Mouse (Mus musculus): ENCODE data around the gene Trpm1. TPM values are rescaled to one million over a fixed set of nuclear protein-coding genes. Genes with fewer than 3 reads are reported as not detected.
A peak's percentile ranks its signal among the peaks of the same experiment; 100 is the strongest.

The Trpm1 gene
- total RNA-seq, 4 experiments from 2014 or later, result 0.12 TPM; not detected in 3

- DNase-seq, result peak; percentile 29
Measured at GRCm38 (mm10) chr7:64164997-64165396, 11.4 kb downstream of the Trpm1 start.

DNA sequence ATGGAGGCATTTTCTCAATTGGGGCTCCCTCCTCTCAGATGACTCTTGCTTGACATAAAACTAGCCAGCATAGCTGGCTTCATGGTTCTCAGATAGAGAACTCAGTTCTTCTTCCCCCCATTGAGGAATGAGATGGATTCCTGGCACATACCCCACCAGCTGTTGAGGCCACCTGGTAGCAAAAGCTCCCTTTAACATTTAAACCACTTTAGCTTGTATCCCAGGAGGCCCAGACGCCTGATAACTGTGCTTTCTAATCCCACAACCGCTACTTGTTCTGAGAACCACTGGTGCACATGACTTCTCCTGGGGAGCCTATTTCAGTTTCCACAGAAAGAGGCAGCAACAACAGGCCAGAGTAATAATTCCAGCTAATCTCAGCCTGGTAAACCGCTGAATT, 12.4 kb downstream of the Trpm1 start:
- no peak for DNase-seq

GRCm38 (mm10) chr7:64166724-64167123, 13.1 kb downstream of the Trpm1 start:
- DNase-seq, result no peak

DNA sequence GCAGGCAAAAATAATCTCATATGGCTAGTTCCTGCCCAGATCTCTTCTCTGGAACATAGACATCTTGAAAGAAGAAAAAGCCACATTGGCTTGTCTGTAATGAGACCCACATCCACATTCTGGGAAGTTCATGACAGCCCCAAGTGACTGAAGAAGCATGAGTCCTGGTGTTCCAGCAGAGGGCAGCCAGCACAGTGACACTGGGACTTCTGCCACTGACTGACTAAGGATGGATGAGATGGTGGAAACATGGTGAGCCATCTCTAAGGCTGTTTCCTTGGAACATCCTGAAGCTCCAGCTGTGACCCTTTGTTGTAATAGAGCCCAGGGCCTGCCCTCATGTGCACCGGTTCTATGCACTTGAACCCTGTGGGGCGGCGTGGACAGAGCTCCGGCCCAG, 25.7 kb downstream of the Trpm1 start:
- DNase-seq, result no peak

- DNase-seq, result no peak
Measured at GRCm38 (mm10) chr7:64185203-64185931, 31.7 kb downstream of the Trpm1 start.

- no peak for DNase-seq
Measured at GRCm38 (mm10) chr7:64185932-64186312, 32.3 kb downstream of the Trpm1 start.

- DNase-seq, result no peak
Measured at GRCm38 (mm10) chr7:64192261-64192943, 38.8 kb downstream of the Trpm1 start.

DNA sequence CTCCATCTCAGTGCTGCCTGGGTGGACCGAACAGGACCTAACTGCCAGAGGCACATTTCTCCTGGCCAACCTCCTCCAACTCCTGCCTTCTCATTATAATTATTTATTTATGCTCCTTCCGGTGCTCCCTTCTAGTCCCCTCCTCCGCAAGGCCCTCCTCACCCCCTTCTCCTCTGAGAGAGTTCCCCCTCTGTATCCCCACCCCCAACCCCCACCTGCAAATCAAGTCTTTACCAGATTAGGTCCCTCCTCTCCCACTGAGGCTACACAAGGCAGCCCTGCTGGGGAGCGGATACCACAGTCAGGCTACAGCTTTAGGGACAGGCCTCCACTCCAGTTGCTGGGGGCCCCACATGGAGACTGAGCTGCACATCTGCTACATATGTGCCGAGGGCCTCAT, 39.8 kb downstream of the Trpm1 start:
- no peak for DNase-seq

GRCm38 (mm10) chr7:64196114-64196513, 42.5 kb downstream of the Trpm1 start:
- no peak for DNase-seq

DNA sequence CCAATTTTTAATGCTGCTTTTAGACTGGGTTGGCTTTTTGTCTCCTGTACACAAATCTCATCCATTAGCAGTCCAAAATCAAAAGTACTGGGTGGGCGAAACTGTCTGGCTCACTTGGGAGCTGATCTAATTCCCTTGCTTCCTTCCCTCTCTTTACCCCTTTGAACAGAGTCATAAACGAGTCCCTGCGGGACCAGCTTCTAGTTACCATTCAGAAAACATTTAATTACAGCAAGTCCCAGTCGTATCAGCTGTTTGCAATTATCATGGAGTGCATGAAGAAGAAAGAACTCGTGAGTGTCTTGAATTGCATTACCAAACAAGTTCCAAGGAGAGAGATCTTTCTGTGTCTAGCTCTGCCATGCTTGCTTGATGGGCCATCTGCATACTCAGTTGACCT, 55.1 kb downstream of the Trpm1 start:
- no peak for DNase-seq

DNA sequence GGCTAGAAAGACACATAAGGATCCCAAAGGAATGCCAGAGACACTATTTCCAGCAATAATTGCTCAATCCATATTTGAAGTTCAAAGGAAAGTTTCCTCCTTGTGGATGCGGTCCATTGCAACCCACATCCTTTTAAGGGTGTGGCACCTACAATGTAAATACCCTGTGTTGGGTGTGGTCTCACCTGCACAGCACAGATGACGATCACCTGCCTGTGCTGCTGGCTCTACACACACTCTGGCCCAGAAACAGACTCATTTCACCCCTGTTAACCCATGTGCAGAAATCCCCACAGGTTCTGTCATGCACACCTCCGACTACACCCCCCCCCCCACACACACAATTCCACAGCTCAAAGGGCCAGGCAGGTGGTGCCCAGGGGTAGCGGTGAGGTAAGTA, 59.2 kb downstream of the Trpm1 start:
- DNase-seq, result no peak

DNA sequence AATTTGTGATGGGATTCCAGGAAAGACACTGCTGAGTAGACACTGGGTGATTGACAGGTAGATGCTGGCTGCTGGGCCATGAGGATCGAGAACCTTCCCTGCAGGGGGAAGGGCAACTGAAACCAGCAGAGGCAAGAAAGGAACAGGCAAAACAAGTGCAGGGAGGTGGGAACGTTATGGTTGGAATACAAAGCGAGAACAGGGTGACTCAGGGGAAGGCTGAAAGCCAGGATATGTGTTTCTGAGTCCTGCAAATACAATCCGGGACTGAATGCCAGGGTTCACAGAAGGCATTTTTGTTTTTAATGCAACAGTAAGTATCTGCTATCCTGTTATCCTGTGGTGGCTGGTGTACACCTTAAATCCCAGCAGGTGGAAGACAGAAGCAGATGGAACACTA, 60.4 kb downstream of the Trpm1 start:
- DNase-seq, result no peak

- DNase-seq, result no peak
Measured at GRCm38 (mm10) chr7:64215613-64216012, 62.0 kb downstream of the Trpm1 start.

- no peak for DNase-seq
Measured at GRCm38 (mm10) chr7:64217428-64217827, 63.8 kb downstream of the Trpm1 start.

GRCm38 (mm10) chr7:64219765-64220164, 66.1 kb downstream of the Trpm1 start:
- DNase-seq, result no peak

- no peak for DNase-seq
Measured at GRCm38 (mm10) chr7:64223215-64223614, 69.6 kb downstream of the Trpm1 start.

- DNase-seq, result peak; percentile 11
Measured at GRCm38 (mm10) chr7:64226339-64227194, 72.9 kb downstream of the Trpm1 start.

- DNase-seq, result no peak
Measured at GRCm38 (mm10) chr7:64227586-64227985, 74.0 kb downstream of the Trpm1 start.

- DNase-seq, result no peak
Measured at GRCm38 (mm10) chr7:64228300-64228699, 74.7 kb downstream of the Trpm1 start.

- no peak for DNase-seq
Measured at GRCm38 (mm10) chr7:64229911-64230310, 76.3 kb downstream of the Trpm1 start.

GRCm38 (mm10) chr7:64231001-64231400, 77.4 kb downstream of the Trpm1 start:
- DNase-seq, result no peak

DNA sequence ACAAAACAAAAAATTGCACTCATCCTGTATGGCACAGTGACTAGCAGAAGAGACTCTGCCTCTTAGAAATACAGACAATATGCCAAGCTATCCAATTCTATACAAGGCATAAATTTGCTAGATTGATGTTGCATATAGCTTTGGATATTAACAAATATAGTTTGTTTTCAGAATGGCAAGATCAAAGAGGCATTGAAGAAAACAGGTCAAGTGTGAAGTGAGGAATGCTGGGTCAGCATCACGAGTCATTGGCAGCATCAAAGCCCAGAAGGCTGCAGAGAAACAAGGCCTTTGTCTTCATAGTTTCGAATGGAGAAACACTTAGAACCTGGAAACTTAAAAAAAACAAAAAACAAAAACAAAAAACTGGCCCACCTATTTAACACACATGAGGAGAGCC, 78.4 kb downstream of the Trpm1 start:
- no peak for DNase-seq

DNA sequence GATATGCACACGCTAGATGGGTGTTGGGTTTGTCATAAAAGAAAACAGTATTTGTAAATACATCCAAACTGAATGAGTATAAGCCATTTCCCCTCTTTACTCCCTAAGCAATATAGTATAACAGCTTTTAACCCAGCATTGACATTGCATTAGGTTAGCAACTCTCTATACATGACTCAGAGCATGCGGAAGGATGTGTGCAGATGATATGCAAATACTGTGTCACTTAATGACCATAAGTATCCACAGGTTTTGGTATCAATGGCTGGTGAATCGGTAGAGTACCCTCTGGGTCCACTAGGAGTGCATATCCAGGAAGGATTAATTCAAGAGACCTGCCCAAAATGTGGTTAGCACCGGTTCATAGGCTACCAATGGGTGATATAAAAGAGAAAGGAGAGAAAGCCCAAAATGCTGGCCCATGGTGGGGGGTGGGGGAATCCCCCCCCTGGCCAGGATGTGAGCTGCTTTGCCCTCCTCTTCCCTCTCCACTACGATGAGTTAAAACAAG, 80.7 kb downstream of the Trpm1 start:
- no peak for DNase-seq
